Mouse (Mus musculus): ENCODE measurements at regions not wholly inside any gene's neighbourhood (a gene's known extent, or its start where the extent isn't known, plus 50 kb on each side); places are given as distances from the start of the nearest gene placed in this dataset.

DNA sequence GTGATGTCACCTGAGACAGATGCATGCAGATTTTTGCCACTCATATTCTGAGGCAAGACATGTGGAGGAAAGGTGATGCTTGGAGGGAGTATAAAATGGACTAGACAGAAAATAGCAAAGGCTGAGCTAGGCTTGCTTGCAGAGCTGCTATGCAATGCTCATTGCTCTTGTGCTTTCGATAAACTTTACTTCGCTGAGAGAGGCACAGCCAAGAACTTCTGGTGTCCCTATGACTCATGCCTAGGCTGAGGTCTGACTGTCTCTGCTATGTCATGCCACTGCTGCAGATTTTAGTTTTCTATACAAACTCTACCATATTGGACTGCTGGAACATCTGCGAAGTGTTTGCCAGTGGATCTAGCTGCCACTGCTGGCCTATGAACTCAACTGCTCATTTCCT lies 687.5 kb upstream of the Pou3f3 start:
- DNase-seq (ENCODE audit: inconsistent ontology term): no peak

DNA sequence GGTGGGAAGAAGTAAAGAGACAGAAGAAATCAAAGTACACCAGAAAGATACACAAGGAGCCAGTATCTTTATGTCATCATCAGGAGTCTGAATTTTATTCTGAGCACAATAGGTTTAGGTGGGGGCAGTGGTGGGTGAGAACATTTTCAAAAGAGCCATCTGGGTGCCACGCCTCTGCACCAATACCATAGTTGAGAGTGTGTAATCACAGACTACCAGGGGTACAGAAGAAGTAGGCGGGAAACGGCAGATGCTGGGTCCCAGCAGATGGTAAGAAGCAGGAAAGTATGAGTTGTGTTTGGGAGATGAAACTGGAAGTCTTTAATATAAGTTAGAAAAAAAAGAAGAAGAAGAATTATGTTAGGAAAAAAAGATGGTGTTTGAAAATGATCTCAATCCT lies 682.7 kb upstream of the Pou3f3 start:
- DNase-seq (ENCODE audit: inconsistent ontology term): no peak

DNA sequence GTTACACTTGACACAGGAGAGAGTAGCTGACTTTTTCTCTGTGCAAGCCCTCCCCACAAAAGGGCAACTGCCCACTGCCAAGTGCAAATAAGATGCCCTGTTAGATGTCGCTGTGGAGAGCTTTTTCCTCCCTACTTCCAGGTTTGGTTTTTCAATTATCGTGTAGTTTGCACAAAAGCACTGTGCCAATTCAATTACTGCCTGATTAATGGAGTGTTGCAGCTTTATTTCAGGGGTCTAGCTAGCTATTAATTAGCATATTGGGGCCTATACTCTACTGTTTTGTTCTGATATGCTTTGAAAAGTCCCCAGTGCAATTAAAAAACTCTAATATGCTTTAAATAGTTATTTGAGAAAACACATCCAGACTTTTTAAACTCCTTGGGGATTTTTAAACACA lies 676.6 kb upstream of the Pou3f3 start:
- DNase-seq (ENCODE audit: inconsistent ontology term): no peak

DNA sequence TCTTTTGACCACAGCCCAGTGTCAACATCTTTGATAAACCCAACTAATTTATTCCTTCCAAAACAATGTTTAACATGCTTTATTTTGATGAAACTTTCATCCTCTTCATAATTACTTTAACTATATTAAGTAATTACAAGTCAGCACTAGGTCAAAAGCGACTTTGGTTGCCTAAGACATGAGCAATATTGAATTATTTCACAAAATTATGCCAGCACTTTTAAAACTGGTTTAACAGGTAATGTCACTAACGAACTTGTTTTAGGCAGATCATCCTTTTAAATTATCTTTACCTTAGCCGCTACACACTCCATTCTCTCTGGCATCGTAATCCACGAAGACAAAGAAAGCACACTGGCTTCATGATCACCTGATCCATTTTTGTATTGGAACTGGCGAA lies 669.8 kb upstream of the Pou3f3 start:
- no peak for DNase-seq (ENCODE audit: inconsistent ontology term)

DNA sequence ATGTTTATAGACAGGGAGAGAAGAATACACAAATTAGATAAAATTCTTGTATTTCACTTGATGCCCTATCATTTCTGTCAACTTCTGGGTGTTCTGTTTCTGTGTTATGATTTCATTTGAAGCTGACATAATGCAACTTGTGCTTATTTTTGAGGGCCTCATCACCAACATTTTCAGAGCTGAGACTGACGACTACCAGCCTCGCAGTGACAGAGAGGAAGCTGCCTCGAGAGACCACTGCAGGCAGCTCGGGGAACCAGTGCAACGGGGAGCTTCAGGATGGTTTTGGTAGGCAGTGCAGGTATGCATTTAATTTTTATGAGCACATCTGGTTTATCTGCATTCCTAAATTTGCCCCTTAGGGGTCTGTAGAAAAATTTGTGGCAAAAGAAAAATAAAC lies 669.1 kb upstream of the Pou3f3 start:
- DNase-seq (ENCODE audit: inconsistent ontology term): no peak

DNA sequence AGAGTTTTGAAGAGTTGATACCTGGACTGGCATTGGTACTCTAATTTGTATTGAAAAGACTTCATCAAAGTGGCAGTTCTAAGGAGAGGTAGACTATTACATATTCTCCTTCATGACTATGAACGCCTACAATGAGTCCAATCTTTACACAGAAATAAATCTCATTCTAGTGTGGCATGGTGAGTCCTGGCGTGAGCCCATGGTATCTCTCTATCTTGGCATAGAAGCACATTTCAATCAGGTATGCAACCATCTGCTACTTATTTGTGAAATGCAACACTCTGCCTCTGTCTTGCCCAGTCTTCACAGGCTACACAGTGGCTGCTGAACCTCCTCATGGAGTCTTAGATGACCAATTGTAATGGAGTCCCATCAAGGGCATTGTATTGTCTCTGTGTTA lies 661.8 kb upstream of the Pou3f3 start:
- no peak for DNase-seq (ENCODE audit: inconsistent ontology term)

DNA sequence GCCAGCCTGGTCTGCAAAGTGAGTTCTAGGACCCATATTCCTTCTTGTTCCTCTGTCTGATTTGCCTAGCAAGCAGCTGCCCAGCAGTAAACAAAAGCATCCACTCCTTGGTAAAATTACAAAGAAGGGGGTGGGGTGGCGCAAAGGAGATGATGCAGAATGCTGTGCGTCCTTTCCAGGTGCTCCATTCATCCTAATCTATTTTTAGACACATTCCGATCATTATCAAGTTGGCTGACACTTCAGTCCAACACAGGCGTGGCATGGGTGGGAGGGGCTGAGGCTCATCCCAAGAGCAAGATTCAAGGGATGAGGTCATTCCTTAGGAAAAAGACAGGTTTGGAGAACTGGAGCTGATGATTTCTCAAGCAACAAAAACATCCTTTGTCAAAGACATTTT lies 660.2 kb upstream of the Pou3f3 start:
- DNase-seq (ENCODE audit: inconsistent ontology term): no peak

DNA sequence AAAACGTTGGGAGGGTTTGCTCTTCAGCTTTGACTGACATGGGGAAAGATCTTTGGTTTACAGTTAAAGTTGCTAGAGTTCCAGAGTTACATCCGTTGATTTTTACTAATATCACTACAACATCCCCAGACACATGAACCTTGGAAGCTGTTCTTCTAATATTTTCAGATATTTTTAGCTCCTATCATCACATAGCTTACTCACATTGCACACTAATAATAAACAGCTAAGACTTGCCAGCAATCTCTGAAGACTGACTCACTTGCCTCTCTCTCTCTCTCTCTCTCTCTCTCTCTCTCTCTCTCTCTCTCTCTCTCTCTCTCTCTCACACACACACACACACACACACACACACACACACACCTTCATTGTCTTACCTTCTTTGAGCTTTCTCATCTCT lies 654.0 kb upstream of the Pou3f3 start:
- DNase-seq (ENCODE audit: inconsistent ontology term): no peak

DNA sequence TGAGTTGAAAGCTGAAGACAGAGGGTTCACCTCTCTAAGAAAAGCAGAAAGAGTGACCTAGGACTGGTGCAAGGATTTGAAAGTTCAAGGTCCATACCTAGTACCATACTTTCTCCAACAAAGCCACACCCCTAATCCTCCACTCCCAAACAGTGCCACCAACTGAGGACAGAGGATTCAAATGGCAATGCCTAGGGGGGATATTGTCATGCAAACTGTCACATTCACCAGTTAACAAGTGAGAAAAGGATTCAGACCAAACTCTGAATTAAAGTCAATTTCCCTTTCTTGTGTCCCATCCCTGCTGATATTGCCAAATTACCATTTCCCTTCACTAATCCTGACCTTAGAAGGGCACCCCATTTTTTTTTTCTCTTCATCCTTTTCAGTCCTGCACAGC lies 637.1 kb upstream of the Pou3f3 start:
- DNase-seq (ENCODE audit: inconsistent ontology term): no peak

DNA sequence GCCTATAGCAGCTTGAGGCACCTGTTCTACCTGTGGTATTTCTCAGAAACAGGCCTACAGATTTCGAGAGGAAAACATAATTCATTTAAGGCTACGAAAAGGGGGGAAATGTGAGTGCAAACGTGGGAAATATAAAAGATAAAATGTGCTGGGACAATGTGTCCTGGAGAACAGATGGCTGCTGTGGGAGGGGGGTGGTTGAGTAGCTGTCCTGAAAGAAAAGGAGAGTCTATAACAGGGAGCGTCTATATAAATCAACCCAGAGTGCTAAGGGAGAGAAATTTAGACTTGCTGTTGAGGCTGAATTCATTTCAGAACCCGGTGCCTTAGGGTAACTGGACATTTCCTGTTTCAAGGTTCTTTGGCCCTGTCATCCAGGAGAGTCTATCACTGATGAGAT lies 625.5 kb upstream of the Pou3f3 start:
- no peak for DNase-seq (ENCODE audit: inconsistent ontology term)

DNA sequence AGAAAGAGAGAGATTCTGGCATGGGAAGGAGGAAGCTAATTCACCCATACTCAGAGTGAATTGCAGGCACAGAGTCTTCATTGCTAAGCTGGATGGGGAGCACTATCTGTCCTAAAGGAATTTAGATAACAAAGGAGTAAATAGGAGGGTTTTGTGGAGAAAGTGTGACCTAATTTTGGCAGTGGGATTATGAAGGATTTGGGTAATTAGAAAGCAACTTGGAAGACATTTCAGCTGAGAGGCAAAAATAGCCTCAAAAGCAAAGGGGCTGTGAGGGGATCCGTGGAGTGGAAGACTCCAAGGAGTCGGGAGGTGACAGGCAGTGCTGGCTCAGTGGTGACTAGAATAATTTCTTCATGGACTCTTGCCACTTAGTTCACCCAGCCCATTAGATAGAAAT lies 599.5 kb upstream of the Pou3f3 start:
- DNase-seq (ENCODE audit: inconsistent ontology term): no peak

DNA sequence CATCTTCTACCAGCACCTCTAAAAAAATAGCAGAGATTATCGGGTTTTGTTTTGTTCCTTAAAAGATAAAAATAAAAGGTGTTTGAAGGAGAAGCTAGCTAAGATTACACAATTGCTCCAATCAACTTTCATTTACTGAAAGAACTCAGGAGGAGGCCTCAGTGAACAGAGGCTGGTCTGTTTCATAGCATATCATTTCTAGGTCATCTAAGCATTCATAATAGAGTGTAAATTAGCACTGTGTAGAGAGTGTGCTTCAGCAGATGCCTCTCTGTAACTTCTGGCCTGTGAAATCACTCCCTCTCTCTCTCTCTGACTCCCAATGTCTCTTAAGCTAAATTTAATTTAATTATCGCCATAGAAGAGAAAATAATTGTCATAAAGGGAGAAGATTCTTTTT lies 597.0 kb upstream of the Pou3f3 start:
- peak; percentile 22 for DNase-seq (ENCODE audit: inconsistent ontology term)

DNA sequence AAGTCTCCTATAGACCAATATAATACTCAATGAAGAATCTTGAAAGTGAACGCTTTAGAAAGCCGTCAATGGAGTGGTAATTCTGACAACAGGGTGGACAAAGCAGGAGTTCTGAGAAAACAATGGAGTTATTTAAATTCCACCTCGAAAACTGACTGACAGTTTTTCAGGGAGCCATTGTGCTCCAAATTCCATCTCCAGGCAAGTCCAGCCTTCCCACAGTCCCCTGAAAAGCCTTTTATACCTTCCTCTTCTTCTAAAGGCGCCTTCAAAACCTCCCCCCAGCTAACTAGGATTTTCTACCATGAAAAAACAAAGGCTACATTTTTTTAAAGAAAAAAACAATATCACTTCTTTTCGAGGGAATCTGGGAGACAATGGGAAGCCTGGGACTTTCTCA lies 588.0 kb upstream of the Pou3f3 start:
- DNase-seq (ENCODE audit: inconsistent ontology term): peak; percentile 4

DNA sequence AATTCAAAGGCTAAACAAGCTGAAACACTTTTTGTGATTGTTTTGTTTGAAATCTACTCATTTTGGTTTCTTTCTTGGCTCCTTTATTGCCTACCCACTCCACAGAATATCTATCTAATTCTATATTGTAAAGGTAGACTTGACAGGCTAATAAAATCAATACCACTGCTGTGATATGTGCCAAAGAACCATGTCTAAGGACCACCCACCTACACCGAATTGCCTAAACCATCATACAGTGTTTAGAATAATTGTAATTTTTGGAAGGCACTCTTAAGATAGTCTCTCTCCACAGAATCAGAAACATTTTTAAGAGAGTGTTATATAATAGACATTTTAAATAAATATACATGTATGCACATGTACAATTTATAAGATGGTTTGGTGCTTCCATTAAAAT lies 587.6 kb upstream of the Pou3f3 start:
- no peak for DNase-seq (ENCODE audit: inconsistent ontology term)

DNA sequence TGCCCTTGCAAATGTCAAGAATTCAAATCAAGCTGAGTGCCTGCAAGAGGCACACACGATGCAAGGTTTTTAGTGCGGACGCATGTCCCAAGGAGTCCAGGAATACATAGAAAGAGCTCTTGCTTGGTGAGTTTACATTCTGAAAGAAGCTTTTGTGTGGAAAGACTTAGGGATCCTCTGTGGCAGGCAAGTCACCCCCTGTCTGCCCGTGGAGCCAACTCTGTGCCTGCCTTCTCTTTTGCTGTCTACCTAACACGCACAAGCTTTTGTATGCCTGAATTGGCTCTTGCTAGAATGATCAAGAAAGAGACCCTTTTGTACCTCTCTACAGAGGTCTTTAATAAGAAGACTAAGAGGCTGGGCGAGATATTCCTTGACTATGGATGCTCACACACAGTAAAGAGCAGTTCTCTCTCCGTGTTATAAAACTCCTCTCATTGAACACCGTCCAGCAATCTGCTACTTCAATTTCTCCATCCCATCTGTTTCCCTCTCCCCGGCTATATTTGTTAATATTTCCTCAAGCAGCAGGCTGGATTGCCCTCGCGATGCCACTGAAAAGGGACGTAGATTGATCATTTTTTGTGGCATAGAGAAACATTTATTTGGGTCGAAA lies 543.3 kb upstream of the Pou3f3 start:
- no peak for DNase-seq (ENCODE audit: inconsistent ontology term)

DNA sequence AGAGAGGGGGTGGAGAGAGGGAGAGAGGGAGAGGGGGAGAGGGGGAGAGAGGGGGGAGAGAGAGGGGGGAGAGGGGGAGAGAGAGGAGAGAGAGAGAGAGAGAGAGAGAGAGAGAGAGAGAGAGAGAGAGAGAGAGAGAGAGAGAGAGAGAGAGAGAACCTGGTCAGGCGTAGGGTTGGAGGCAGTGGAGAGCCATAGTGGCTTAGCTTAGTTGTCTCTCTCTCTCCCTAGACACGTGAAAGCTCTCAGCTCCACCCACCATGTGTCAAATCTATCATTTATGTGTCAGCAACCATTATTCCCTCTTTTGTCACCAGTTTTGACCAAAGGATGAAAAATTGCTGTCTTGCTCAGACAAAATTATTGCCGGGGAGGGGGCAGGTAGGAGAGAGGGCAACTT lies 542.7 kb upstream of the Pou3f3 start:
- DNase-seq (ENCODE audit: inconsistent ontology term): no peak

DNA sequence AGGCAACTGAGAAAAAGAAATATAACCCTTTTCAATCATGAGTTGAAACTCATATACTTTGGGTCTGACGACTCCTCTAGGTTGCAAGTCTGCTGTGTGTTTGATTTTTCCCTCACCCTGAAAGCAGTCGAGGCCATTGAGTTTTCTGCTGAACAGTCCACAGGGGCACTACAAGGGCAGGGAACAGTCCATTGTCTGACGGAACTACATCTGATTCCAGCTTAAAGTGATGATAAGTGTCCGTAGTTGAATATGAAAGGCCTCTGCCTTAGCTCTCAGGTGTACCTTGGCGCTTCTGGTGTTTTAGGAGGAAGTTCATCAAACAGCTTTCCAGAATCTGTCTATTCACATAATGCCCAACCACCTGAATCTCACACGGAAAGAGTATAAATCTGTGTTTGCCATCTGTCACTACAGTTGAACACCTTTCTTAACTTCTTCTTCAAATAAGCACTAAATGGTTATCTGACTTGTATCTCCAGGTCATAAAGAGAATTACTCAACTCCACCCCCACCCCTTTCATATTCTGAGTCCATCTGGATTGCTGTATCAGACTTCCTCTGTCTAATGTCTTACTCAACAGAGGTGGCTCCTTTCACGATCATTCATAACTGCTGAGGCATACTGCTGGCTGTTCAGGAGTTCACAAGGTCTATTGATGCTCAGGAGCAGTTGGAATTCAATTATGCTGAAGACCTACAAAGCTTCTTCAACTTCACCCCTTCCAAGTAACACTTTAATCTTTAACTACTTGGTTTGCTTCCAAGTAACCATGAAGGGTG lies 527.6 kb upstream of the Pou3f3 start:
- no peak for DNase-seq (ENCODE audit: inconsistent ontology term)

DNA sequence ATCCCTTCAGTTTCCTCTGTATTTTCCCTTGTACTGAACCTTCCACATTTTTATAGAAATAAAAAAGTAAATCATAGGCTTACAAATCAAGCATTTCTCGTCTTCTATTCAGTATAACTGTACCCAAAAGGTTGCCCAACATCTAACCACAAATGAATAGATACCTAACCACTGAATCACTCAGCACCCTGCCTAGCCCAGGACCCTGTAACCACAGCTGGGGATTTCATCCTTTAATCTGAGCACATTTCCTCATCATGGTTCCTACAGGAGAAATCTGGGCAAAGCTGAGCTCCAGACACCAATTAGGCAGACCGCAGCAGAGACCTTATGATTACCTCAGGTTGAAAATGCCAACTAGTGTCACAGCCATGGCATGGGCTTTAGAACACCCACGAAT lies 526.1 kb upstream of the Pou3f3 start:
- peak; percentile 83 for DNase-seq (ENCODE audit: inconsistent ontology term)

DNA sequence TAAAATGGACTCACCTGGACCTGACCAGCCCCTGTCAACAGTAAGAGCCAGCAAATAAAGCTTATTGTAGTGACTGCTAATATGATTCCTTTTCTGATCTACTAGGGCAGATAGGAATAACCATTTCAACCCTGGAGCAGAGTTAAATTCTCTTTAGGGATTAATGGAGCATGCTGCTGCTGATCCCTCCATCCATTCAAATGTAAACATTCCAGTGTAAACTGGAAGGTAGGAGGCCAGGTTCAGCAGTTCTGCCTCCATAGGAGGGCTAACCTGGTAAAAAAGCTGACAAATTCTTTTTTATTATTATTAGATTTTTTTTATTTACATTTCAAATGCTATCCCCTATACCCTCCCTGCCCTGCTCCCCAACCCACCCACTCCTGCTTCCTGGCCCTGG lies 509.3 kb upstream of the Pou3f3 start:
- DNase-seq (ENCODE audit: inconsistent ontology term): no peak

DNA sequence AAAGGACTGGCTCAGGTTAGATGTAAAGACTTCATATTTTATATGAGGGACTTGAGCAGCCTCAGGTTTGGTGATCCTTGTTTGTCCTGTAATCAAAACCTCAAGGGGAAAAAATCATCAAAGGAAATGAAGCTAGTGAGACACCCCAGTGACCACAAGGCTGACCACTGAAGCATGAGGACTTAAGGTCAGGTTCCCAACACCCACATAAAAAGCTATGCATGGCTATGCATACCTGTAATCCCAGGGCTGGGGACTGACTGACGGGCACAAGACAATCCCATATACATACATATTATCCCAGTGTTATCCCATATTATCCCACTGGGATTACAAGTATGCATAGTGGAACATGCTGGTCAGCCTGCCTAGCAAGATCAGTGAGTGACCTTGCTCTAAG lies 467.5 kb upstream of the Pou3f3 start:
- DNase-seq (ENCODE audit: inconsistent ontology term): no peak

DNA sequence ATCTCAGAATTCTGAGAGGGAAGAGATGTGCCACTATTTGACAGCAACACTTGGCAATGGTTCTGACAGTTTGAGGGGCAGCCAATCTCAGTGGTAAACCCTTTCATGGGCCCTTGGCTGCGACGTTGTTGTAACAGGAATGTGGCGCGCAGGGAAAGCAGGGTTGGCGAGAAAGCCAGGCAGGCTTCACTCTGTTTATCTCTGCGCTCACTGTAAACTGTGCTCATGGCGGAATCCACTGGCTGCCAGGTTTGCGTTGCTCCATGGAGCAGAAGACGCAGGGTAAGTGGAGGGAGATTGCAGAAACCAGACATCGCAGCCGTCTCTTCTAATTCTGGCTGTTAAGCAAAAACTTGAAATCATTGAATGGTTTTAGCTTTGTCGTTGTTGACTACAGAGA lies 465.9 kb upstream of the Pou3f3 start:
- peak; percentile 64 for DNase-seq (ENCODE audit: inconsistent ontology term)

DNA sequence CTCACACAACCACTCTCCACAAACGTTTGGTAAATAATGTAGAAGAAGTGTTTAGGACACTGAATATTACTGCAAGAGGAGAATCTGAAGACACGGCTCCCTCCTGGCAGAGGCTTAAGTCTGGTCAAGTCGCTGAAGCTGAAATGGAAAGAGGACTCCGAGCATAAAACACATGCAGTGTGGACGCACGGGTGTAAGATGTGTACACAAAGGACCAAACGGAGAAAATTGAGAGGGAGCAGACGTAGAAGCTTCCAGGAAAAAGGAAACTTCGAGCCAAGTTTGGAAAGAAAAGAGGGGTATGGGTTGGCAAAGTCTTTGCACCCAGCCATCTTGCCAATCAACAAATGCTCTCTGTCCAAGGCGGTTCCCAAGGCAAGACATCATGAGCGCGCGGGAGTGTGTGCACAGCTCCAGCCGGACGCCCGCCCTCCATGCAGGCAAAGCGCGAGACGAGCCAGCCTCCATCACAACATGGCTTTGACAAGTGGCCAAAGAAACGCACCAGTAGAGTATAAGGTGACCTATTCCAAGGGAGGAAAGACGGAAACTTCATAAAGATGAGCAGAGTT lies 465.0 kb upstream of the Pou3f3 start:
- DNase-seq (ENCODE audit: inconsistent ontology term): no peak

DNA sequence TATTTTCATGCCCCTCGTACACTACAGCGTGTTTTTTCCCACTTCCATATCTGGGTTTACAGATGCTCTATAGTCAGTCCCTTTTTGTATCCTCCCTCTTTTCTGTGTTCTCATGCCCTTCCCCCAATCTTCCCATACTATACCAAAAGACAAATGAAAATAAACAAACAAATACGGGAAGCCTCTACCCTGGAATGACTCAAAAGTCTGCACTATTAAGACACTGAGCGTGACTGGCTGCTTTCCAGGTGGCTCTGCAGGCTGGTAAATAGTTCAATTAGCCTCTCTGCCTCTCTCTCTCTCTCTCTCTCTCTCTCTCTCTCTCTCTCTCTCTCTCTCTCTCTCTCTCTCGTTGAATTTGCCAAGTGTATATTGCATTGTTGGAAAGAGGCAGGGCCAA lies 464.5 kb upstream of the Pou3f3 start:
- peak; percentile 35 for DNase-seq (ENCODE audit: inconsistent ontology term)

DNA sequence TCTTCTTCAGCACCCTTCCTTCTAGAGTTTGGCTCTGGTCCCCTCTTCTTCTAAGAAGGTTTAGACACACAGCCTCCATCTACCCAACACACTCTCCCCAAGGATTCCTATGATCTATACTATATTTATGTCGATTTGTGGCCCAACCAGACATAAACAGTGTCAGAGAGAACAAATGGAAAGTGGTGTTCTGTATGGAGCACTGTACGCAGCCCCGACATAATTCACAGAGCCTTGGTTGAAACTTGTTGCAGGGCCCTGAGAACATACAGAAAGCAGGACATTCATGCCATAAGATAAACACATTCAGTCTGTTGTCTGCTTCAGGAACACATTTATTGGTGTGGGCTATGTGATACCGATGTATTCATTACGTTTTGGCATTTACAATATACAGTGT lies 463.7 kb upstream of the Pou3f3 start:
- no peak for DNase-seq (ENCODE audit: inconsistent ontology term)
